Mouse (Mus musculus) heart, postnatal 10 days (tissue): Measurements from ENCODE around the gene Ip6k1. TPM values are rescaled to one million over a fixed set of nuclear protein-coding genes. Genes with fewer than 3 reads are reported as not detected.
A peak's percentile ranks its signal among the peaks of the same experiment; 100 is the strongest.

Experiments used
- DNase-seq, 2 experiments: peaks; one replicate each; pipeline ENCODE4 v3.0.0; 2021
- intact Hi-C: fragments of 180-260 bp; cut with DNase I; formaldehyde crosslinking; loops from one replicate; pipeline ENCODE4 v1.15.1; 2025
- total RNA-seq, 2 experiments: library from RNA; stranded (reverse); gene quantifications; 2 replicates each; pipeline ENCODE4 v1.2.3; 2021

Gene Ip6k1
- total RNA-seq, 2 experiments from 2014 or later: 53.4 to 55.2 TPM

DNA sequence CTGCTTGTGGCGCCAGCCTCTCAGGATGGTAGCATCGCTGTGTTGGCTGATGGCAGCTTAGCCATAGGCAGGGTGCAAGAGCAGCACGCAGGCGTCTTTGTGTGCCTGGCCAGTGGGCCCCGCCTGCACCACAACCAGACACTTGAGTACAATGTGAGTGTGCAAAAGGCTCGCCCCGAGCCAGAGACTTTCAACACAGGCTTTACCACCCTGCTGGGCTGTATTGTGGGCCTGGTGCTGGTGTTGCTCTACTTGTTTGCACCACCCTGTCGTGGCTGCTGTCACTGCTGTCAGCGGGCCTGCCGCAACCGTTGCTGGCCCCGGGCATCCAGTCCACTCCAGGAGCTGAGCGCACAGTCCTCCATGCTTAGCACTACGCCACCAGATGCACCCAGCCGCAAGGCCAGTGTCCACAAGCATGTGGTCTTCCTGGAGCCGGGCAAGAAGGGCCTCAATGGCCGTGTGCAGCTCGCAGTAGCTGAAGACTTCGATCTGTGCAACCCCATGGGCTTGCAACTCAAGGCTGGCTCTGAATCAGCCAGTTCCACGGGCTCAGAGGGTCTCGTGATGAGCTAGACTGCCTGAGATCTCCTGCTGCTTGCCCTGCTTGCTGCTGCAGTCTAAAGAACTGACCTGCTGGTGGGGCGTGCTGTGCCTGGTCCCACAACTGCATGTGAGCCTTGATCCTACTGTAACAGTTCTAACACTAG lies 52.2 kb downstream of the Ip6k1 start:
- no peak for DNase-seq
- intact Hi-C loops: loop anchor here (5.0 kb wide), 1 partner anchor 67 kb away; the partner anchor contains the start of gene Inka1

DNA sequence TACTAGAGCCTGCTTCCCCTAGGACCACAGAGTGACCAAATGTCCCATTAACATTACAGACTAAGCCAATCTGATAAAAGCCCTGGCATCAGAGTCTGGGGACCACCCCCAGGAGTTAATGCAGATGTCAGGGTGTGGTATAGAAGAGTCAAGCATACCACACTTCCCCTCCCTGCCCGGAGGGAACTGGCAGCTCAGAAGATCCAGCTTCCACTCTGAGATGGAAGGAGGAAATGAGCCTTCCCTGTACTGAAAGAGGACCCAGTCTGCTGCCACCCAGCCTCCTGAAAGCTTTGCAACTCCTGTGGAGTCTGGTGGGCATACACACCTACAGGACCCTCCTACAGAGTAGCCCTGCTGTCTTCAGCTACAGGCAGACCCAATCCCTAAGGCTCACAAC lies 52.8 kb downstream of the Ip6k1 start:
- DNase-seq: no peak
- intact Hi-C loops: no loop called here

DNA sequence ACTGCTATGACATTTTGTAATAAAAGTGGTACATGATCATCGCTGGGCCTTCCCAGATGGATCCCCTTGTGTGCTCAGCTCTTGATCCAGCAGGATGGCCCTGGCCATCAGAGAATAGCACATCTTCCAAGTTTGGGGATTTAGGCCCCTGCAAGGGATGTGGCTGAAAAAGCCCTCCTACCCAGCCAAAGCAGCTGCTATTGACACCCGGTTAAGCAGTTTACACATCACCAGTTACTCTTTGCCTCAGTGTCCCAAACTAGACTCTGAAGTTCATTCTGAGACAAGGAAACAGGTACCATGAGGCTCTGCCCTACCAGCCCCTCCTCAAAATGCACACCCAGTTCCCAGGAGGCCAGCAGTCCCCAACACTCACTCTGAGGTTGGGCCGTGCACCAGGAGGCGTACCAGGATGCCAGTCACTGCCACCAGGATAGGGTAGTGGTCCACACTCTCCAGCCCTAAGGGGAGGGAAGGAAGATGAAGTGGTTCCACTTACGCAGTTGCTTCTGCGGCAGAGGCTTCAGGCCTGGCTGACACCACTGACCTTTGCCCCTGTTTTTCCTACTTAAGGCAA lies 53.4 kb downstream of the Ip6k1 start:
- intact Hi-C loops: no loop called here
- no peak for DNase-seq

DNA sequence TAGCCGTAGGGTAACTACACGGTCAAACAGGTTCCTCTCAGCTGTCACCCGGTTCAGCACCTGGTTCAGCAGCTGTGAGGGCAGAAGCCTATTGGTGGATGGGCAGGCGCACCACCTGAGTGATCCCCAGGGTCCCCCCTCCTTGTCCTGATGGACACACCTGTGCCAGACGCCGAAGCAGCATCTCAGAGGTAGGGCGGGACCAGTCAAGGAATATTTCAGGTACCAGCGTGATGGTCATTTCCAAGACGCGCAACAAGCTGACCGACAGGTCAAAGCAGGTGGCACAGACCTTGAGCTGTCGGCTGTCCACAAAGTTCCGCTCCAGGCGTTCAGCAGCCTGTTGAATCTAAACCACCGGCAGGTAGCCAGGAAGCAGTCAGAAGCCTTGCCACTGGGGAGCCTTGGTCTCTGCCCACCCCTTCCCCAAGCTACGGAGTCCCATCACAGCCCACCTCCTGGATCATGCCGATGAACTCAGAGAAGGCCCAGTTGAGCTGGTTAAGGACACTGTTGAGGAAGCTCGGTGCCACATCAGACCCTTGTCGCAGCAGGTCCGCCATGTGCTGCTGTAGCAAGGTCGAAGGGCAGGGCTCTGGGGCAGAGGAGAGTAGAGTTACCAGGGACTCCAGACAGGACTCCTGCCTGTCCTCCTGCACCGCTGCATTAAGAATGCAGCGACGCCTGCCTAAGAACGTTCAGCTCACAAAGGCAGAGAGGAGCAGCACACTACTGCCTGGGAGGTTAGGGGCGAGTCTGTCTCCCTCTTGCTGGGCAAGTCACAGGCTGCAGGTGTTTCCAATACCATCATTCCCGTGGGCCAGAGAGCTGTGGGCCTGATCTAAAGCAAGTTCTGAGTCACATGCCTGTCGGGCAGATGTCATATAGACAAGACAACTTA lies 54.3 kb downstream of the Ip6k1 start:
- DNase-seq: no peak
- intact Hi-C loops: no loop called here

DNA sequence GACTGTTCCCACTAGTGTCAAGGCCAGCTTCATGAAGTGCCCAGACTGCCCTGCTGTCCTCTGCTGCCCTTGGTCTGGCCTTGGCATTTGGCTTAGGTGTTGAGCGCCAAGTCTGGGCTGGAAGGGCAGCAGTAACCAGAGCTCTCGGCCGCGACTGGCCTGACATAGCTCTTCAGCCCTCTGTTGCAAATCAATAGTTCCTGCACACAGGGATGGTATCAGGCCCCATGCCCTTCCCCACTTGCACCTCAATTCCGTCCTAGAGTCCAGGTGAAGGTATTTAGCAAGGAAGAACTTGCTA lies 54.9 kb downstream of the Ip6k1 start:
- intact Hi-C loops: no loop called here
- peak; percentile 71 to 76 for DNase-seq

DNA sequence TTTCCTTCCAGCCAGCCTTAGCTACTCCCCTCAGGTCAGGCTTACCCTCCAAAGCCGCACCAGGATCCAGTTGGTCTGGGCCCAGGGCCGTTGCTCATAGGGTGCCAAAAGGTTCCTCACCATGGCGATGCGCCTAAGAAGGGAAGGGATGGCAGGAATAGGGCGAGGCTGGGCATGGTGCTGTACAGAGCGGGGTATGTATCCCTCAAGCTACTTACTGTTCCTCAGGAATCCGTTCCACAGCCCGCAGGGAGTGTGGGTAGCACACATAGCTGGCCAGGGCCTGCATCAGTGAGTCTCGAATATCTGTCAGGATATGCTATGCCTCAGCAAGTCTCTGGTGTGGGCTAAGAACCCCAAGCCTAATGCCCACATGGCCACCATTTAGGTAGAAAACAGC lies 56.0 kb downstream of the Ip6k1 start:
- intact Hi-C loops: no loop called here
- no peak for DNase-seq

DNA sequence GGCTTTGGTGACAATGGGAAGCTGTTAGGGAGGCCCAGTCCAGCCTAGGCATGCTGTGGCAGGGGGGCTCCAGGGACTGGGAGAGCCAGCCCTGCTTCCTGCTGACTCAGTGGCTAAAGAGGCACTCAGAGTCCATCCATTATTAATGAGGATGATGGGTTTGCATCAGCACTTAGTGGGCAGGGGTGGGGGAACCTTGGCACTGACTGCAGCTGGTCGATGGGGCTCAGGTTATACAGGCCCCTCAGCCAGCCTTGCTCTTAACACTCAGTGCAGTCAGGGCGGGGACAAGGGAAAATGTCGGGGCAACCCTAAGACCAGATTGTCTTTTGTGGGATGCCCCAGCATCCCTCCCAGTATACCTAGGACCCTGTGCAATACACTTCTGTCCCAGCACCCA lies 59.8 kb downstream of the Ip6k1 start:
- DNase-seq: no peak
- intact Hi-C loops: no loop called here

DNA sequence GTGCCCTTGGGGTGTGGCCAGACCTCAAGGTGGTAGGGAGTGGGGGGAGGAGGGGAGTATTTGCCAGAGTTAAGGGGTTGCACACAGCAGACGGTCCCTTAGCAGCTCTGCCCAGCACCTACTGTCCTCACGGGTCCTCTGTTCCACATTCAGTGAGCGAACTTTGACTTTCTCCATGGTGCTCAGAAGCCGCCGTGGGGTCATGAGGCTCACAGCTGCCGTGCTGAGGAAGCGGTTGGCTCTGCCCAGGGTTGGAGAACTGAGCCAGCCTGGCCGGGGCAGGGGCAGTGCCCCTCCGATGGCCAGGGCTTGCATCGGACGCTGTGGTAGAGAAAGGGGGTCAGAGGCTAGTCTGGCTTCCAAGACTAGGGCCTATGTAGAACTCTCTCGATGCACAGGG lies 61.1 kb downstream of the Ip6k1 start:
- no peak for DNase-seq
- intact Hi-C loops: no loop called here

DNA sequence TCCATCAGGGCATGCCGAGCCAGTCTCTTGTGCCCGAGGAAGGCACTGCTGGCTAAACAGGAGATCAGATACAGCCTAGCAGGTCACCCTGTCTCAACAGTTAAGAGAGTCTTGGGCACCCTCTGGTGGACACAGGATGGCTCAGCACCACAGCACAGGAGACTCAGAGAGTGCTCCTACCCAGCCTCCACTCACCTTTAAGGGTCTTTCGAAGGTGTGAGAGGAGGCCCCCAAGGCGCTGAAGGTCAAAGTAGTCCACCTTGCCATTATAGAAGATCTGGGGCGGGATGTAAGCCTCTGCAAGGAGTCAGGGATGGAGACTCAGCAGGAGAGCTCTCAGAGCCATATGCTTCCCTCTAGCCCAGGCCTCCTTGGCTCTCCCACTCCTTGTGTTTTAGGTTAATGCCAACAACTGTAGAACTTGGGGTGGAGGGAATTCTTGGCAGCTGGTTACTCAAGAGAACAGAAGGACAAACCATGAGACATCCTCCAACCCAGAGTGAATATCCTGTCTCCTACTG lies 63.2 kb downstream of the Ip6k1 start:
- intact Hi-C loops: loop anchor here (1.0 kb wide), 1 partner anchor 102 kb away; no protein-coding TSS in a partner anchor
- peak; percentile 74 to 79 for DNase-seq

DNA sequence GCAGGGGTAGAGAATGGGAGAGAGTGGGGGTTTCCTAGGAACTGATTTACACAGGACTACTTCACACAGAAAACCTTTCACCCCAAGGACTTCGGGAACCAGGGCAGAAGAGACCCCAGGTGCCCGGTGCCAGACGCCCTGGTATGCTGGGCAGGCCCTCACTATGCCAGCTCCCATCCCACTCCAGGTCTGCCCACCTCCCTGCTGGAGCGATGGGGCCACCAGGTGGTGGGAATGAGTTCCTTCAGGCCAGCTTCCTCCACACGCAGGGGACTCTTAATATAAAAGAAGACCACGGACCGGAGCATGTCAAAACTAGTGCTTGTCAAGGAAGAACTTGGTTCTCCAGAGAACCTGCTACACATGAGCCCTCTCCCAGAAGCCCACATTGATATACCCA lies 64.9 kb downstream of the Ip6k1 start:
- intact Hi-C loops: no loop called here
- no peak for DNase-seq

DNA sequence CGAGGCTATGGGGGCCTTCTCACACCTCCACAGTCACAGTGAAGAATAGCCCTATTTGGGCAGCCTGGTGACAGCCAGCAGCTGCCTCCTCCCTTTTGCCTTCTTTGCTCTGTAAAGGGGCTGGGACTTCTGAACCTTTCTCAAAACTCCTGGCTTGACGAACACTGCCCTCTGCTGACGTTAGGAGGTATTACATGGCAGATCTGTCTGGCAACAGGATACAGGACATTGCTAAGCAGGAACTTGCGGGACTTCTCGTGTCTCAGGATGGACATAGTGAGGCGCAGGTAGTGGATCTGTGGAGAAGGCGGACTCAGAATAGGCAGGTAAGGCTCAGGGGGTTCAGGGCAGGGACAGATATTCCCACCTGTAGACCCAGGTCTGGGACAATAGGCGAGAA lies 65.6 kb downstream of the Ip6k1 start:
- intact Hi-C loops: loop anchor here (1.0 kb wide), 1 partner anchor 164 kb away; no protein-coding TSS in a partner anchor
- peak; percentile 91 to 95 for DNase-seq

DNA sequence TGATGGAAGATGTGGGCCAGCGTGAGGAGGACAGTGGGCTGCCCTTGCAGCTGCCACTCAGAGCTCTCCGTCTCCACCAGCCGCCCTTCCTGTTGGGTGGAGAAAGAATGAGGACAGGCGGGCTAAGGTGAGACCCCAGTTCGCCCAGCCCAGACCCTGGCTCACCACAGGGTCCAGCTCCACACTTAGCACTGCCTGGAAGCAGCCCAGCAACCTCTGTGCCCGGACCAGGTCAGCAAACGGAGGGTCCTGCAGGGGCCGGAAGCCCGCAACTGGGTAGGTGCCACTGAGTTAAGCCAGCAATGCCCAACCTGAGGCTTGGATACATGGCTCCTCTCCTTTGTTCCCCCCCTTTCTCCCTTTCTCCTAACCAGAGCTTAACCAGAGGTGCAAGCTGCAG lies 66.7 kb downstream of the Ip6k1 start:
- intact Hi-C loops: no loop called here
- DNase-seq: no peak

DNA sequence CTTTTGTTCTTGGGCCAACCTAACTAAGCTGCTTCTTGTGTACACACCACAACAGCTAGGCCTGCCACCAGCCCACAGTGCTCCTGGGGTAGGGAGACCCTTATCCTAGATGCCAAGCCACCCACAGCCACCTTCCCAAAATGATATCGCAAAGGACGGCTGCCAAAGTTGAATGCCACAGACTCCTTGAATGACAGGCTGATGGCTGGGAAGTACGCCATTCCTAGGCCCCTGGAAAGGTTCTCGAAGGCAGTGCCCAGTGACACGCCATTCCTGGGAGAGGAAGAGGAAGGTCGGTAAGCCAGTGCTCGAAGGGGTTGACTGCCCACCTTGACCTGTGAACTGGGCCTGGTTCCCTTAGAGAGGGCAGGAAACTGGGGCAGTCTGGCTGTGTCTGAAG lies 67.2 kb downstream of the Ip6k1 start:
- intact Hi-C loops: no loop called here
- DNase-seq: no peak

DNA sequence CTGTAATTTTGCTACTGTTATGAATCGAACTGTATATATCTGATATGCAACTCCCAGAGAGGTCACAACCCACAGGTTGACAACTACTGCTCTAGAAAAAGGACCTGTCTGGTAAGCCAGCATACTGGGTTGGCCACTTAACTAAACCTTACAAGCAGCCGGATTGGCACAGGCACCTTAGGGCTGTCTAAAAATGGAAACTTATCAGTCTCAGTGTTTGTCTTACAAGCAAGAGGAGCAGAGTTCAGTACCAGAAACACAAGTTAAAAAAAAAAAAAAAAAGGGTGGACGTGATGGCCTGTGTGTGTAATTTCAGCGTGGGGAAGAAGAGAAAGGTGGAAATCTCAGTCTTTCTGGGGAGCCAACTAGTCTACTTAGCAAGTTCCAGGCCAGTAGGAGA lies 69.5 kb downstream of the Ip6k1 start:
- no peak for DNase-seq
- intact Hi-C loops: no loop called here

DNA sequence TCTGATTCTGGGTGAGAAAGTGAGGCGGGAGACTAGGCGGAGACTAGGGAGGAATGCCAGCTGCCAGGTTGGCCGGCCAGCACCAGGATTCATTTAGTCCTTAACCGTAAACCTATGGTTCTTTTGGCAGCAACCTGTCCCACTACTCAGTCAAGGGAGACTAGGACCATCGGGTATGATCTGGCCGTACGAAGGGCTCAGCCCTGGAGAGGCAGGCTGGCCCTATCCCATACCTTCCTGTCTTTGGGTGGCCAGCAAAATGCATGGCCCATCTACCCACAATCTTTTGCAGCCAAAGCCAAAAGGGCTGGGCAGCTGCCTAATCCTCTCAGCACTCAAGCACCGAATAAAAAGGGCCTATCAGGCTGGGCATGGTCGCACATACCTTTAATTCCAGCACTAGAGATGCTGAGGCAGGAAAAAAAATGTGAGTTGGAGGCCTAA lies 70.2 kb downstream of the Ip6k1 start:
- DNase-seq: no peak
- intact Hi-C loops: no loop called here

DNA sequence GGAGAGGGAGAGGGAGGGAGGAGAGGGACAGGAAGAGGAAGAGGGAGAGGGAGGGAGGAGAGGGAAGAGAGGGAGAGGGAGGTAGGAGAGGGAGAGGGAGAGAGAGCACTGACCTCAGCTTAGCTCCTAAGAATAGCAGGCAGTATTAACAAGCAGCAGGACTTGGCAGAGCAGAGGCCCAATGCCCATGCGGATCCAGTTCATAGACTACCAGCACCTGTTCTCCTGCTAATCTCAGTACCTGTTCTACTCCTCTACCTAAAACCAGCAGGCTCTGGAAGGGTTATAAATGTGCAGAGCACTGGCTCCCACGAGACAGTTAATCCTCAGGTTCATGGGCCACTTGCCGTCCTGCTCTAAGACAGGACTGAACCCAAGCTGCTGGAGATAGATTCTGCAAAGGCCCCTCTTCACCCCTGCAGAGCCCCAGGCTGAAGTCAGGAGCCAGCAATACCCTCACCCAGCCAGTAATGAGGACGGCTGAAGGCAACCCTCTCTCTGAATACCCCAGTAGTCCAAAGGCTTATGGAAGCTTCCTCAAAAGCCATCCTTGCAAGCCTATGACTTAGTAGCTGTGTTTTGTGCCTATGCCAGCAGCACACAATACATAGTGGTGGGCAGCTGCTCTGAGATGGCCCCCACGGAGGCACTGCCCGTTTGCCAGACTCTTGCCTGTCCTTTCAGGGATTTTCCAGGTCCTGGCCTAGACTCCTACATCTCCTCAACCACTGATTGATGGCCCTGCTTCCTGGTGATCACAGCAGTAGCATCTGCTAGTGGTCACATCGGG lies 71.0 kb downstream of the Ip6k1 start:
- intact Hi-C loops: no loop called here
- no peak for DNase-seq

DNA sequence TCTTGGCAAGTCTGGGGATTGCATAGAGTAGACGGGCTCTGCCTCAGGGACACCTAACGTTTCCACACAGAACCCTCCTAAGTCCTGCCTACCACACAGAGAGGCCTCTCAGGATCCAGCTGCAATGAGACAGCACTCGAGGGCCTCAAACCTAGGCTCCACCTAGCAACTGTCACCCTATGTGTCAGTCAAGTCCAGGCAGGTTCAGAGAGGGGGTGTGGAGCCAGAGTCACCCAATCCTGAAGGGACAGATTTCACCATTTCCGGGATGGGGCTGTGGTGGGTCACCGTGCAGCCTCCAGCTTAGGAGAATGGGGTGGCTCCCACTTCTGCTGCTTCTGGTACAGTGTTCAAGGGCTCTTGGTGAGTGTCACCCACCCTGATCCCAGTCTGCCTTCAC lies 77.9 kb downstream of the Ip6k1 start, which contains the start of gene Mst1:
Gene Mst1 (plus strand): TSS at position 269 of the 400 bp plus-strand sequence.
- intact Hi-C loops: no loop called here
- no peak for DNase-seq

DNA sequence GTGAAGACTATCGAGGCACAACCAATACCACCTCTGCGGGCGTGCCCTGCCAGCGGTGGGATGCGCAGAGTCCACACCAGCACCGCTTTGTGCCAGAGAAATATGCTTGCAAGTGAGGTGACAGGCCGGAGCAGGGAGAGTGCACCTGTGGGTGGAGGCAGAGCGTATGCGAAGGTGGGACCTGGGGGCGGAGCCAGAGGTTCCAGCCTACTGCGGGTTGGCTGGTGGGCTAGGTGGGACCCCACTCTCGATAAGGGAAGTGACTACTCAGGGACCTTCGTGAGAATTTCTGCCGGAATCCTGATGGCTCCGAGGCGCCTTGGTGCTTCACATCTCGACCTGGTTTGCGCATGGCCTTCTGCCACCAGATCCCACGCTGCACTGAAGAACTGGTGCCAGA lies 80.2 kb downstream of the Ip6k1 start:
- no peak for DNase-seq
- intact Hi-C loops: no loop called here

DNA sequence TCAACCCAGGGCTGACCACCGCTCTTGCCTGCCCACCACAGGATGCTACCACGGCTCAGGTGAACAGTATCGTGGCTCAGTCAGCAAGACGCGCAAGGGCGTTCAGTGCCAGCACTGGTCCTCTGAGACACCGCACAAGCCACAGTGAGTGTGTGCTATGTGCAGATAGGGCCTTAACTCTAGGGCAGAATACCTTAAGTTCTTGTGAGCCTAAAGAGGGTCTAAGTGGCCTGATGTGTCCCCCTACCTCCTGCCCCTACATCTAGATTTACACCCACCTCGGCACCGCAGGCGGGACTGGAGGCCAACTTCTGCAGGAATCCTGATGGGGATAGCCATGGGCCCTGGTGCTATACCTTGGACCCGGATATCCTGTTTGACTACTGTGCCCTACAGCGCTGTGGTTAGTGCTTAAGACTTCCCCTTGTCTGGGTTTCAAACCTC lies 80.7 kb downstream of the Ip6k1 start, which contains the start of gene Rnf123:
Gene Rnf123 (minus strand): TSS at position 359 of the 444 bp plus-strand sequence.
- DNase-seq: no peak

DNA sequence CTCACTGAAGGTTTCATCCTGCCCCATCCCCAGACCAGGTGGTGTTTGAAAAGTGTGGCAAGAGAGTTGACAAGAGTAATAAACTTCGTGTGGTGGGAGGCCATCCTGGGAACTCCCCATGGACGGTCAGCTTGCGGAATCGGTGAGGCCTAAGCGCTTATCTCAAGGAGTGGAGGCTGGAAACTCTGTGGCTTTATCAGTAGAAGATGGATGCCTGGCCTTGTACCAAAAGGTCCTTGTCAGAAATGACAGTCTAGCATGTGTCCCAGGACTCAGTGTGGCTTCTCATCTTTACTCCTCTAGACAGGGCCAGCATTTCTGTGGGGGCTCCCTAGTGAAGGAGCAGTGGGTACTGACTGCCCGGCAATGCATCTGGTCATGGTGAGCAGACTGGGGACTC lies 81.3 kb downstream of the Ip6k1 start:
- no peak for DNase-seq
- intact Hi-C loops: no loop called here

More for the DNA sequence above, 80.7 kb downstream of the Ip6k1 start, which contains the start of gene Rnf123:
- intact Hi-C loops: no loop called here
